Mouse (Mus musculus): ENCODE measurements around the gene Fgf18. TPM values are rescaled to one million over a fixed set of nuclear protein-coding genes. Genes with fewer than 3 reads are reported as not detected.

The Fgf18 gene
- polyA plus RNA-seq (2012; rRNA removed), result 15.8 and 18.5 TPM in 2 replicates
- 24.0 and 24.5 TPM in 2 replicates for polyA plus RNA-seq (2014; fragmentation: Nextera tagmentation; extraction: Ambion mirVana)

GRCm38 (mm10) chr11:33147171-33147571, at the start of gene Fgf18:
Gene Fgf18 (minus strand): TSS chr11:33147400.
- Histone ChIP-seq H3K9me3 (ENCODE audit: control insufficient read depth, low read length) (no peaks in the 10 kb centered on the region), H3K27ac (replicated peaks; ENCODE audit: low read depth, low read length) (peak within 1 kb of the TSS; percentile 80), H3K9ac (ENCODE audit: low read depth, low read length, severe bottlenecking) (peak within 1 kb of the TSS; percentile 70), H3K4me3 (replicated peaks; ENCODE audit: low read length) (peak within 1 kb of the TSS; percentile 69), H3K4me2 (replicated peaks; ENCODE audit: low read depth, low read length, severe bottlenecking) (peak within 1 kb of the TSS; percentile 94), H3K36me3 (ENCODE audit: control insufficient read depth, insufficient read depth, low read length) (peaks cover 26% of the 10 kb centered on the region), H3K27me3 (ENCODE audit: control insufficient read depth, insufficient read depth, low read length) (0 out of 2 replicates have a peak, but pooled peaks cover 9% of the 10 kb centered on the region), H3K4me1 (ENCODE audit: control insufficient read depth, insufficient read depth, low read length) (peaks cover 30% of the 10 kb centered on the region)
- DNase-seq (ENCODE audit: low spot score), result peak; percentile 46
- no peak for TF ChIP-seq POLR2A (IDR thresholded peaks at IDR 0.05; ENCODE audit: borderline replicate concordance, extremely low read depth, insufficient read depth, insufficient read length)
- peak; percentile 9; the same call in 1 of the 2 replicates for ATAC-seq (ENCODE audit: low FRiP score, low read depth)
- WGBS, result under 1% methylated on average over 16 of the region's 53 CpGs

GRCm38 (mm10) chr11:33196447-33197132, 49.4 kb upstream of the Fgf18 start:
- 8% methylated on average over 24 of the region's 24 CpGs for WGBS
- H3K27ac ChIP-seq (replicated peaks; ENCODE audit: low read depth, low read length), result no peak overlapping the region
- ATAC-seq (ENCODE audit: low FRiP score, low read depth), result no peak

GRCm38 (mm10) chr11:33195531-33196446, 48.6 kb upstream of the Fgf18 start:
- TF ChIP-seq POLR2A (IDR thresholded peaks at IDR 0.05; ENCODE audit: borderline replicate concordance, extremely low read depth, insufficient read depth, insufficient read length), result no peak
- DNase-seq (ENCODE audit: low spot score), result no peak
- Histone ChIP-seq H3K9me3 (ENCODE audit: control insufficient read depth, low read length) (peaks cover 6% of the 10 kb centered on the region; the same call in 1 of the 2 replicates), H3K9ac (ENCODE audit: low read depth, low read length, severe bottlenecking) (no peak overlapping the region), H3K27ac (replicated peaks; ENCODE audit: low read depth, low read length) (no peak overlapping the region), H3K4me3 (replicated peaks; ENCODE audit: low read length) (no peak overlapping the region), H3K36me3 (ENCODE audit: control insufficient read depth, insufficient read depth, low read length) (no peaks in the 10 kb centered on the region), H3K4me1 (ENCODE audit: control insufficient read depth, insufficient read depth, low read length) (peaks cover 10% of the 10 kb centered on the region), H3K4me2 (replicated peaks; ENCODE audit: low read depth, low read length, severe bottlenecking) (no peak overlapping the region), H3K27me3 (ENCODE audit: control insufficient read depth, insufficient read depth, low read length) (peaks cover 73% of the 10 kb centered on the region)
- 4% methylated on average over 25 of the region's 25 CpGs for WGBS
- no peak for ATAC-seq (ENCODE audit: low FRiP score, low read depth)

More at GRCm38 (mm10) chr11:33196447-33197132, 49.4 kb upstream of the Fgf18 start:
- H3K9me3 ChIP-seq (ENCODE audit: control insufficient read depth, low read length), result peaks cover 6% of the 10 kb centered on the region; the same call in 1 of the 2 replicates
- H3K4me1 ChIP-seq (ENCODE audit: control insufficient read depth, insufficient read depth, low read length), result peaks cover 18% of the 10 kb centered on the region
- H3K27me3 ChIP-seq (ENCODE audit: control insufficient read depth, insufficient read depth, low read length), result peaks cover 82% of the 10 kb centered on the region
- DNase-seq (ENCODE audit: low spot score), result no peak
- no peak overlapping the region for H3K4me3 ChIP-seq (replicated peaks; ENCODE audit: low read length)
- H3K36me3 ChIP-seq (ENCODE audit: control insufficient read depth, insufficient read depth, low read length), result no peaks in the 10 kb centered on the region
- no peak for TF ChIP-seq POLR2A (IDR thresholded peaks at IDR 0.05; ENCODE audit: borderline replicate concordance, extremely low read depth, insufficient read depth, insufficient read length)
- H3K9ac ChIP-seq (ENCODE audit: low read depth, low read length, severe bottlenecking), result no peak overlapping the region
- H3K4me2 ChIP-seq (replicated peaks; ENCODE audit: low read depth, low read length, severe bottlenecking), result no peak overlapping the region

- Histone ChIP-seq H3K4me1 (ENCODE audit: control insufficient read depth, insufficient read depth, low read length) (peaks cover 3% of the 10 kb centered on the region), H3K9me3 (ENCODE audit: control insufficient read depth, low read length) (peaks cover 6% of the 10 kb centered on the region; the same call in 1 of the 2 replicates), H3K27me3 (ENCODE audit: control insufficient read depth, insufficient read depth, low read length) (peaks cover 66% of the 10 kb centered on the region), H3K9ac (ENCODE audit: low read depth, low read length, severe bottlenecking) (no peak overlapping the region), H3K27ac (replicated peaks; ENCODE audit: low read depth, low read length) (no peak overlapping the region), H3K4me3 (replicated peaks; ENCODE audit: low read length) (no peak overlapping the region), H3K36me3 (ENCODE audit: control insufficient read depth, insufficient read depth, low read length) (no peaks in the 10 kb centered on the region), H3K4me2 (replicated peaks; ENCODE audit: low read depth, low read length, severe bottlenecking) (no peak overlapping the region)
- TF ChIP-seq POLR2A (IDR thresholded peaks at IDR 0.05; ENCODE audit: borderline replicate concordance, extremely low read depth, insufficient read depth, insufficient read length), result no peak
- 28% methylated on average over 7 of the region's 7 CpGs for WGBS
- DNase-seq (ENCODE audit: low spot score), result no peak
- ATAC-seq (ENCODE audit: low FRiP score, low read depth), result no peak
These were observed 47.9 kb upstream of the Fgf18 start for GRCm38 (mm10) chr11:33195061-33195460.

GRCm38 (mm10) chr11:33193695-33194094, 46.5 kb upstream of the Fgf18 start:
- Histone ChIP-seq H3K27me3 (ENCODE audit: control insufficient read depth, insufficient read depth, low read length) (peaks cover 53% of the 10 kb centered on the region), H3K36me3 (ENCODE audit: control insufficient read depth, insufficient read depth, low read length) (no peaks in the 10 kb centered on the region), H3K4me2 (replicated peaks; ENCODE audit: low read depth, low read length, severe bottlenecking) (peak overlapping the region; percentile 33; the same call in 1 of the 2 replicates), H3K4me3 (replicated peaks; ENCODE audit: low read length) (no peak overlapping the region; the same call in 1 of the 2 replicates), H3K27ac (replicated peaks; ENCODE audit: low read depth, low read length) (no peak overlapping the region), H3K9ac (ENCODE audit: low read depth, low read length, severe bottlenecking) (no peak overlapping the region), H3K9me3 (ENCODE audit: control insufficient read depth, low read length) (peaks cover 6% of the 10 kb centered on the region; the same call in 1 of the 2 replicates), H3K4me1 (ENCODE audit: control insufficient read depth, insufficient read depth, low read length) (peaks cover 3% of the 10 kb centered on the region; the same call in 1 of the 2 replicates)
- ATAC-seq (ENCODE audit: low FRiP score, low read depth) (peak; percentile 67), DNase-seq (ENCODE audit: low spot score) (no peak)
- no peak for TF ChIP-seq POLR2A (IDR thresholded peaks at IDR 0.05; ENCODE audit: borderline replicate concordance, extremely low read depth, insufficient read depth, insufficient read length)
- under 1% methylated on average over 12 of the region's 12 CpGs for WGBS
